ENCODE assay signal across 10 mouse cellular contexts in genomic region chr9:56886113-56886512, GRCm38 (mm10). TPM values are rescaled to one million over a fixed set of nuclear protein-coding genes. Genes with fewer than 3 reads are reported as not detected.
DNase-seq lines count a peak whose midpoint lies in the region; ATAC-seq and TF ChIP-seq lines count a peak whose summit lies in the region.
"Had no signal": no experiment of that assay in that cellular context is flagged by ENCODE, and none has a peak within 500 bp of the region (broad histone marks: within the 10 kb centered on the region; RNA-seq: fewer than 3 reads in every experiment).

No protein-coding gene starts in this region.

- TF ChIP-seq POLR2A in thymus, adult 2 months (IDR thresholded peaks at IDR 0.05; ENCODE audit: control insufficient read depth, extremely low read depth, insufficient read depth, low read length, poor library complexity), result no peak

- 66% methylated on average over 13 of the region's 13 CpGs for WGBS in hindbrain, embryonic 14.5 days
- 62% methylated on average over 13 of the region's 13 CpGs for WGBS in hindbrain, embryonic 16.5 days
- 68% methylated on average over 13 of the region's 13 CpGs for WGBS in thymus, adult 2 months
- 62% methylated on average over 13 of the region's 13 CpGs for WGBS in hindbrain, postnatal 0 days

- no peak overlapping the region for H3K9ac ChIP-seq in hindbrain, embryonic 14.5 days
- no peak overlapping the region; the same call in 1 of the 2 replicates for H3K9ac ChIP-seq in hindbrain, embryonic 16.5 days (ENCODE audit: low read depth, low read length)
- no peak overlapping the region for H3K9ac ChIP-seq in hindbrain, postnatal 0 days (replicated peaks; ENCODE audit: low read length)
- H3K9ac ChIP-seq: neural tube, embryonic 12.5 days had no signal

- no peak overlapping the region for H3K4me2 ChIP-seq in hindbrain, embryonic 14.5 days (replicated peaks)
- no peak overlapping the region for H3K4me2 ChIP-seq in hindbrain, embryonic 16.5 days (ENCODE audit: low read length)
- no peak overlapping the region for H3K4me2 ChIP-seq in hindbrain, postnatal 0 days (ENCODE audit: low read depth, low read length)
- H3K4me2 ChIP-seq: neural tube, embryonic 12.5 days had no signal

- no peak overlapping the region for H3K27ac ChIP-seq in hindbrain, embryonic 14.5 days
- no peak overlapping the region for H3K27ac ChIP-seq in hindbrain, embryonic 16.5 days (ENCODE audit: low read depth, low read length)
- H3K27ac ChIP-seq in thymus, adult 2 months (ENCODE audit: control insufficient read depth, insufficient read depth, low read length), result no peak overlapping the region
- H3K27ac ChIP-seq in hindbrain, postnatal 0 days, result no peak overlapping the region
- H3K27ac ChIP-seq: neural tube, embryonic 12.5 days had no signal

- peak; percentile 32 for DNase-seq in hindbrain, embryonic 14.5 days (ENCODE audit: low spot score)
- DNase-seq in thymus, adult 2 months, result peak; percentile 52
- DNase-seq in thymus, adult 18-20 months, result no peak
- DNase-seq in hindbrain, postnatal 0 days (ENCODE audit: low spot score), result peak; percentile 50
- no peak for DNase-seq in adipocyte (ENCODE audit: low spot score)
- DNase-seq in frontal cortex, adult 2 months (ENCODE audit: extremely low spot score in 1 of 2, low spot score in 1 of 2), result no peak
- DNase-seq: left cerebral cortex, postnatal 4 days had no signal

- H3K4me1 ChIP-seq in hindbrain, embryonic 14.5 days (replicated peaks; ENCODE audit: control insufficient read depth, insufficient read depth, low read length), result 0 out of 2 replicates have a peak, but pooled peaks cover 5% of the 10 kb centered on the region
- no peaks in the 10 kb centered on the region; the same call in none of the 2 replicates for H3K4me1 ChIP-seq in hindbrain, embryonic 16.5 days (ENCODE audit: control insufficient read depth, insufficient read depth, low read depth, low read length)
- H3K4me1 ChIP-seq in thymus, adult 2 months (replicated peaks; ENCODE audit: control insufficient read depth, insufficient read depth, low read length), result 0 out of 2 replicates have a peak, but pooled peaks cover 2% of the 10 kb centered on the region
- H3K4me1 ChIP-seq in hindbrain, postnatal 0 days (ENCODE audit: insufficient read depth, low read length), result no peaks in the 10 kb centered on the region

- H3K9me3 ChIP-seq in hindbrain, embryonic 14.5 days (ENCODE audit: control insufficient read depth, low read length), result no peaks in the 10 kb centered on the region
- no peaks in the 10 kb centered on the region for H3K9me3 ChIP-seq in hindbrain, embryonic 16.5 days (ENCODE audit: control insufficient read depth, low read length)
- no peaks in the 10 kb centered on the region for H3K9me3 ChIP-seq in hindbrain, postnatal 0 days (ENCODE audit: low read length)
- H3K9me3 ChIP-seq: neural tube, embryonic 12.5 days had no signal

- no peaks in the 10 kb centered on the region for H3K36me3 ChIP-seq in hindbrain, embryonic 14.5 days (replicated peaks; ENCODE audit: control insufficient read depth, insufficient read depth)
- H3K36me3 ChIP-seq in hindbrain, embryonic 16.5 days (ENCODE audit: control insufficient read depth, insufficient read depth, low read length), result no peaks in the 10 kb centered on the region
- H3K36me3 ChIP-seq in thymus, adult 2 months (ENCODE audit: control insufficient read depth, insufficient read depth, low read length), result no peaks in the 10 kb centered on the region
- H3K36me3 ChIP-seq in hindbrain, postnatal 0 days (ENCODE audit: insufficient read depth, low read length), result no peaks in the 10 kb centered on the region
- H3K36me3 ChIP-seq: neural tube, embryonic 12.5 days had no signal

- H3K27me3 ChIP-seq in hindbrain, embryonic 14.5 days (ENCODE audit: control insufficient read depth, insufficient read depth, low read length), result peaks cover 4% of the 10 kb centered on the region; the same call in 1 of the 2 replicates
- H3K27me3 ChIP-seq in hindbrain, embryonic 16.5 days (replicated peaks; ENCODE audit: control insufficient read depth, insufficient read depth, low read length), result no peaks in the 10 kb centered on the region; the same call in 1 of the 2 replicates
- no peaks in the 10 kb centered on the region for H3K27me3 ChIP-seq in thymus, adult 2 months (ENCODE audit: control insufficient read depth, insufficient read depth, low read length)
- no peaks in the 10 kb centered on the region for H3K27me3 ChIP-seq in hindbrain, postnatal 0 days (ENCODE audit: insufficient read depth, low read length)

- no peak for ATAC-seq in hindbrain, embryonic 14.5 days (ENCODE audit: low FRiP score)
- ATAC-seq in hindbrain, embryonic 16.5 days, result no peak
- ATAC-seq in hindbrain, postnatal 0 days, result no peak
- no peak for ATAC-seq in megakaryocyte-erythroid progenitor cell, adult 5-6 weeks (replicated peaks; ENCODE audit: low FRiP score, low TSS enrichment, poor library complexity, severe bottlenecking)

- TF ChIP-seq CTCF in thymus, adult 2 months (IDR thresholded peaks at IDR 0.05; ENCODE audit: borderline replicate concordance, control insufficient read depth, extremely low read depth, insufficient read depth, low read length, poor library complexity), result peak; percentile 62
- peak; percentile 76 for TF ChIP-seq CTCF in hindbrain, postnatal 0 days (IDR thresholded peaks at IDR 0.05; ENCODE audit: low read depth)

- no peak overlapping the region for H3K4me3 ChIP-seq in hindbrain, embryonic 14.5 days (replicated peaks; ENCODE audit: low read length)
- no peak overlapping the region for H3K4me3 ChIP-seq in hindbrain, embryonic 16.5 days (ENCODE audit: low read length)
- no peak overlapping the region for H3K4me3 ChIP-seq in thymus, adult 2 months (ENCODE audit: control insufficient read depth, insufficient read depth, low read length)
- no peak overlapping the region for H3K4me3 ChIP-seq in hindbrain, postnatal 0 days (ENCODE audit: low read length)
- H3K4me3 ChIP-seq: neural tube, embryonic 12.5 days had no signal

RNA-seq across cellular contexts. Expression of gene Cspg4, which starts 21.3 kb away (rescaled TPM):
- polyA plus RNA-seq in hindbrain, embryonic 14.5 days (2014; fragmentation: Nextera tagmentation; extraction: Ambion mirVana), result 5.5 and 6.8 TPM in 2 replicates
- 10.7 and 10.8 TPM in 2 replicates for polyA plus RNA-seq in hindbrain, embryonic 16.5 days (2015; fragmentation: Nextera tagmentation; extraction: Ambion mirVana)
- 3.5 and 3.6 TPM in 2 replicates for polyA plus RNA-seq in thymus, adult 2 months (2012; rRNA removed)
- total RNA-seq in hindbrain, postnatal 0 days (2014; rRNA removed), result 42.1 and 46.6 TPM in 2 replicates
- polyA plus RNA-seq in hindbrain, postnatal 0 days (2015; fragmentation: Nextera tagmentation; extraction: Ambion mirVana), result 7.3 and 7.6 TPM in 2 replicates
- total RNA-seq in megakaryocyte-erythroid progenitor cell, adult 5-6 weeks (2014; fragmentation: Nextera tagmentation), result not detected in 2 replicates
- total RNA-seq in megakaryocyte-erythroid progenitor cell, adult 5-6 weeks (2017), result not detected in 2 replicates
- 10.9 and 12.0 TPM in 2 replicates for polyA plus RNA-seq in frontal cortex, adult 2 months (2012; rRNA removed)

RNA-seq across cellular contexts. Expression of gene Odf3l1, which starts 21.6 kb away (rescaled TPM):
- not detected in 2 replicates for polyA plus RNA-seq in hindbrain, embryonic 14.5 days (2014; fragmentation: Nextera tagmentation; extraction: Ambion mirVana)
- polyA plus RNA-seq in hindbrain, embryonic 16.5 days (2015; fragmentation: Nextera tagmentation; extraction: Ambion mirVana), result 0.20 TPM in 1 of 2 replicates, not detected in the other
- 2.2 TPM in 2 replicates for polyA plus RNA-seq in thymus, adult 2 months (2012; rRNA removed)
- 0.42 TPM in 1 of 2 replicates, not detected in the other for total RNA-seq in hindbrain, postnatal 0 days (2014; rRNA removed)
- 0.14 and 0.16 TPM in 2 replicates for polyA plus RNA-seq in hindbrain, postnatal 0 days (2015; fragmentation: Nextera tagmentation; extraction: Ambion mirVana)
- not detected in 2 replicates for total RNA-seq in megakaryocyte-erythroid progenitor cell, adult 5-6 weeks (2014; fragmentation: Nextera tagmentation)
- not detected in 2 replicates for total RNA-seq in megakaryocyte-erythroid progenitor cell, adult 5-6 weeks (2017)
- 0.13 and 0.22 TPM in 2 replicates for polyA plus RNA-seq in frontal cortex, adult 2 months (2012; rRNA removed)
- total RNA-seq: left cerebral cortex, postnatal 4 days had no signal
- polyA plus RNA-seq: neural tube, embryonic 12.5 days had no signal

RNA-seq across cellular contexts. Expression of gene Snx33, which starts 42.1 kb away (rescaled TPM):
- 2.1 and 2.4 TPM in 2 replicates for polyA plus RNA-seq in hindbrain, embryonic 14.5 days (2014; fragmentation: Nextera tagmentation; extraction: Ambion mirVana)
- 3.0 and 3.8 TPM in 2 replicates for polyA plus RNA-seq in hindbrain, embryonic 16.5 days (2015; fragmentation: Nextera tagmentation; extraction: Ambion mirVana)
- polyA plus RNA-seq in thymus, adult 2 months (2012; rRNA removed), result 15.0 and 15.6 TPM in 2 replicates
- total RNA-seq in hindbrain, postnatal 0 days (2014; rRNA removed), result 6.7 and 9.7 TPM in 2 replicates
- polyA plus RNA-seq in hindbrain, postnatal 0 days (2015; fragmentation: Nextera tagmentation; extraction: Ambion mirVana), result 2.3 and 2.4 TPM in 2 replicates
- 2.3 and 2.8 TPM in 2 replicates for total RNA-seq in megakaryocyte-erythroid progenitor cell, adult 5-6 weeks (2014; fragmentation: Nextera tagmentation)
- 1.9 and 3.4 TPM in 2 replicates for total RNA-seq in megakaryocyte-erythroid progenitor cell, adult 5-6 weeks (2017)
- polyA plus RNA-seq in frontal cortex, adult 2 months (2012; rRNA removed), result 4.9 and 5.3 TPM in 2 replicates

RNA-seq across cellular contexts. Expression of gene Imp3, which starts 51.2 kb away (rescaled TPM):
- polyA plus RNA-seq in hindbrain, embryonic 14.5 days (2014; fragmentation: Nextera tagmentation; extraction: Ambion mirVana), result 73.4 and 78.1 TPM in 2 replicates
- polyA plus RNA-seq in hindbrain, embryonic 16.5 days (2015; fragmentation: Nextera tagmentation; extraction: Ambion mirVana), result 66.8 and 66.9 TPM in 2 replicates
- polyA plus RNA-seq in thymus, adult 2 months (2012; rRNA removed), result 315 and 327 TPM in 2 replicates
- total RNA-seq in hindbrain, postnatal 0 days (2014; rRNA removed), result 142 and 178 TPM in 2 replicates
- polyA plus RNA-seq in hindbrain, postnatal 0 days (2015; fragmentation: Nextera tagmentation; extraction: Ambion mirVana), result 77.2 and 80.5 TPM in 2 replicates
- total RNA-seq in megakaryocyte-erythroid progenitor cell, adult 5-6 weeks (2014; fragmentation: Nextera tagmentation), result 118 and 148 TPM in 2 replicates
- total RNA-seq in megakaryocyte-erythroid progenitor cell, adult 5-6 weeks (2017), result 108 and 128 TPM in 2 replicates
- 83.7 and 94.4 TPM in 2 replicates for polyA plus RNA-seq in frontal cortex, adult 2 months (2012; rRNA removed)

Comparison
In these comparisons a context has a peak if more than half of its experiments do, and no peak if none do; other contexts are left out.
1. DNase-seq: peak in hindbrain, embryonic 14.5 days (single experiment), thymus, adult 2 months (single experiment) and hindbrain, postnatal 0 days (single experiment); none in thymus, adult 18-20 months (0 of 2), adipocyte (single experiment) and frontal cortex, adult 2 months (0 of 2).